Mouse (Mus musculus) heart, adult 2 months (tissue): ENCODE data around the gene Isoc2b.

Source experiments
- CTCF ChIP-seq: fragments of 200-600 bp; IDR thresholded peaks from 2 replicates; pipeline ENCODE4 v1.8.1; 2022; ENCODE audit warnings: antibody characterized with exemption, mild to moderate bottlenecking, moderate library complexity
- EP300 ChIP-seq: fragments of 200-500 bp; IDR thresholded peaks from 2 replicates; pipeline ENCODE4 v1.6.1; 2011; ENCODE audit warnings: low read depth, low read length, control low read depth; ENCODE audit not compliant: insufficient read depth

GRCm38 (mm10) chr7:4844245-4844916 is 25.7 kb downstream of the Isoc2b start, which contains the start of gene Shisa7:
- TF ChIP-seq EP300 (no peak), CTCF (no peak)
